Mouse (Mus musculus) intestine, embryonic 16.5 days (tissue): Measurements from ENCODE around the gene Rxrb. TPM values are rescaled to one million over a fixed set of nuclear protein-coding genes. Genes with fewer than 3 reads are reported as not detected.
"Not testable (repeated sequence)": the region's sequence is repeated elsewhere in the genome, so short reads cannot be mapped to it uniquely, and the experiment has no call there.

Experiments used
- ATAC-seq: fragments of 200-750 bp; cut with Nextera tagmentation; 2 replicates; pipeline ENCODE4 v1.8.0; 2017; ENCODE audit warnings: moderate TSS enrichment, moderate library complexity
- H3K27ac ChIP-seq: fragments of 300-500 bp; sonication (generic); 2 replicates; pipeline ENCODE4 v1.5.1; 2014; ENCODE audit warnings: mild to moderate bottlenecking, low read length
- H3K27me3 ChIP-seq: fragments of 300-500 bp; sonication (generic); replicated peaks from 2 replicates; pipeline ENCODE4 v1.6.1; 2014; ENCODE audit warnings: low read length, control low read depth, mixed read lengths; ENCODE audit not compliant: control insufficient read depth, insufficient read depth
- H3K36me3 ChIP-seq: fragments of 300-500 bp; sonication (generic); 2 replicates; pipeline ENCODE4 v1.6.1; 2014; ENCODE audit warnings: low read length, control low read depth; ENCODE audit not compliant: control insufficient read depth, insufficient read depth
- H3K4me1 ChIP-seq: fragments of 300-500 bp; sonication (generic); 2 replicates; pipeline ENCODE4 v1.6.1; 2014; ENCODE audit warnings: low read length, control low read depth, mixed read lengths; ENCODE audit not compliant: control insufficient read depth, insufficient read depth
- H3K4me2 ChIP-seq: fragments of 300-500 bp; sonication (generic); 2 replicates; pipeline ENCODE4 v1.6.1; 2014; ENCODE audit warnings: low read depth, low read length, control low read depth
- H3K4me3 ChIP-seq: fragments of 300-500 bp; sonication (generic); 2 replicates; pipeline ENCODE4 v1.5.1; 2014; ENCODE audit warnings: mild to moderate bottlenecking, low read length
- H3K9ac ChIP-seq: fragments of 300-500 bp; sonication (generic); 2 replicates; pipeline ENCODE4 v1.6.1; 2014; ENCODE audit warnings: low read depth, low read length
- H3K9me3 ChIP-seq: fragments of 300-500 bp; sonication (generic); 2 replicates; pipeline ENCODE4 v1.6.1; 2016; ENCODE audit warnings: low read length, control low read depth; ENCODE audit not compliant: control insufficient read depth
- WGBS: fragments of 180-500 bp; shearing (Covaris S2); extraction: QIAGEN DNeasy Blood & Tissue Kit; methylation state at CpG from one replicate; pipeline ENCODE4 v1.1.7; 2014; 5-methylcytosine and 5-hydroxymethylcytosine counted together
- polyA plus RNA-seq: library from polyadenylated mRNA; unstranded; fragments of >200 nt; fragmentation: Nextera tagmentation; extraction: Ambion mirVana; gene quantifications from 2 replicates; pipeline ENCODE4 v1.2.1, GENCODE M21; 2015

Rxrb gene
- polyA plus RNA-seq, result 37.6 and 38.4 TPM in 2 replicates

GRCm38 (mm10) chr17:34031465-34032173 lies at the start of gene Rxrb, which contains the start of gene Slc39a7:
TSS of gene Rxrb (plus strand) at chr17:34031812.
TSS of gene Slc39a7 (minus strand) at chr17:34031682.
- ATAC-seq, result peak; percentile 77
- under 1% methylated on average over 82 of the region's 88 CpGs for WGBS
- Histone ChIP-seq H3K9ac (peak within 1 kb of the TSS; percentile 94), H3K27me3 (no peaks in the 10 kb centered on the region), H3K4me2 (peak within 1 kb of the TSS; percentile 94), H3K36me3 (peaks cover 27% of the 10 kb centered on the region), H3K4me3 (peak within 1 kb of the TSS; percentile 79), H3K9me3 (no peaks in the 10 kb centered on the region), H3K27ac (peak within 1 kb of the TSS; percentile 98), H3K4me1 (peaks cover 41% of the 10 kb centered on the region)

- not testable (repeated sequence) for H3K36me3 ChIP-seq, H3K4me3 ChIP-seq, H3K27ac ChIP-seq, H3K9ac ChIP-seq, ATAC-seq, H3K9me3 ChIP-seq
- H3K4me1 ChIP-seq, result peaks cover 16% of the 10 kb centered on the region
- H3K4me2 ChIP-seq, result peak overlapping the region; percentile 67; the same call in 1 of the 2 replicates
- 8% methylated on average over 8 of the region's 8 CpGs for WGBS
- H3K27me3 ChIP-seq, result peaks cover 12% of the 10 kb centered on the region
Measured at GRCm38 (mm10) chr17:33982136-33982535, 49.5 kb upstream of the Rxrb start.

GRCm38 (mm10) chr17:33991788-33992664 lies 39.6 kb upstream of the Rxrb start:
- WGBS, result 32% methylated on average over 10 of the region's 10 CpGs
- no peak overlapping the region for H3K27ac ChIP-seq
- ATAC-seq, result no peak
- no peaks in the 10 kb centered on the region for H3K27me3 ChIP-seq
- no peak overlapping the region for H3K4me3 ChIP-seq
- H3K36me3 ChIP-seq, result no peaks in the 10 kb centered on the region
- no peaks in the 10 kb centered on the region for H3K4me1 ChIP-seq
- H3K9ac ChIP-seq, result no peak overlapping the region
- H3K9me3 ChIP-seq, result no peaks in the 10 kb centered on the region
- H3K4me2 ChIP-seq, result no peak overlapping the region

- ATAC-seq, result no peak
- no peak overlapping the region for H3K9ac ChIP-seq
- H3K9me3 ChIP-seq, result no peaks in the 10 kb centered on the region
- no peak overlapping the region for H3K4me2 ChIP-seq
- H3K27ac ChIP-seq, result no peak overlapping the region
- H3K4me1 ChIP-seq, result no peaks in the 10 kb centered on the region
- no peaks in the 10 kb centered on the region for H3K36me3 ChIP-seq
- H3K4me3 ChIP-seq, result no peak overlapping the region
- 93% methylated on average over 8 of the region's 8 CpGs for WGBS
- no peaks in the 10 kb centered on the region for H3K27me3 ChIP-seq
Measured at GRCm38 (mm10) chr17:33994959-33995358, 36.7 kb upstream of the Rxrb start.

GRCm38 (mm10) chr17:33995651-33996050 lies 36.0 kb upstream of the Rxrb start:
- H3K27ac ChIP-seq, result no peak overlapping the region
- 43% methylated on average over 3 of the region's 3 CpGs for WGBS

GRCm38 (mm10) chr17:33997025-33997424 lies 34.6 kb upstream of the Rxrb start:
- not testable (repeated sequence) for H3K36me3 ChIP-seq, H3K27me3 ChIP-seq, H3K4me3 ChIP-seq, ATAC-seq, H3K9ac ChIP-seq, H3K9me3 ChIP-seq, H3K4me1 ChIP-seq, H3K27ac ChIP-seq, H3K4me2 ChIP-seq
- WGBS, result 89% methylated on average over 2 of the region's 2 CpGs

More at GRCm38 (mm10) chr17:33995651-33996050, 36.0 kb upstream of the Rxrb start:
- Histone ChIP-seq H3K4me1 (no peaks in the 10 kb centered on the region), H3K27me3 (0 out of 2 replicates have a peak, but pooled peaks cover 3% of the 10 kb centered on the region), H3K36me3 (no peaks in the 10 kb centered on the region), H3K9me3 (no peaks in the 10 kb centered on the region), H3K4me3 (no peak overlapping the region), H3K9ac (no peak overlapping the region), H3K4me2 (no peak overlapping the region)
- ATAC-seq, result no peak

GRCm38 (mm10) chr17:33998697-33999096 lies 32.9 kb upstream of the Rxrb start:
- H3K4me2 ChIP-seq, H3K9me3 ChIP-seq, H3K36me3 ChIP-seq, H3K4me1 ChIP-seq, H3K9ac ChIP-seq, H3K27ac ChIP-seq, H3K4me3 ChIP-seq, ATAC-seq, H3K27me3 ChIP-seq: not testable (repeated sequence)
- 45% methylated on average over 5 of the region's 5 CpGs for WGBS

GRCm38 (mm10) chr17:33999341-34000149 lies 32.1 kb upstream of the Rxrb start:
- Histone ChIP-seq H3K4me1 (no peaks in the 10 kb centered on the region), H3K27me3 (0 out of 2 replicates have a peak, but pooled peaks cover 3% of the 10 kb centered on the region), H3K36me3 (no peaks in the 10 kb centered on the region), H3K9me3 (no peaks in the 10 kb centered on the region), H3K4me3 (peak overlapping the region; percentile 61), H3K27ac (peak overlapping the region; percentile 11; the same call in 1 of the 2 replicates), H3K4me2 (peak overlapping the region; percentile 94), H3K9ac (peak overlapping the region; percentile 70)
- ATAC-seq, result peak; percentile 57
- WGBS, result 2% methylated on average over 87 of the region's 87 CpGs
